Mouse (Mus musculus): Measurements from ENCODE around the gene Trpv1. TPM values are rescaled to one million over a fixed set of nuclear protein-coding genes. Genes with fewer than 3 reads are reported as not detected.

Gene Trpv1
- polyA plus RNA-seq, 1 experiment from 2014 or later, result not detected

DNA sequence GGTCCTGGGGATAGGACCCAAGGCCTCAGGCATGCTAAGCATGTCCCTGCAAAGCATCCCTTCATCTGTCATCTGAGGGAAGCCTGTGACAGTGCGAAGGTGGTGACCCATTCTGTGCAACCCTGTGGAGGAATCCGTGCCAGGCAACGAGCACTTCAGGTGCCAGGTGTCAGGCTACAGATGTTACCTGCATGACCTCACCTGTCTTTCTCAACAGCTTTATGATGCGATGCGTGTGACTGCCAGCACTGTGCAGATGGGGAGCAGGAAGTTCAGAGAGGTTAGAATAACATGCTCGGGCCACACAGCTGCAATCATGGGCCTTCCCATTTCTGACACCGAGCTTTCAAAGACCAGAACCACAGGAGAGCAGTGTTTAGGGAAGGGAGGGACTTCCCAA is 28.9 kb upstream of the Trpv1 start:
- no peak overlapping the region for H3K27ac ChIP-seq (replicated peaks)
- H3K9me3 ChIP-seq (replicated peaks), result no peaks in the 10 kb centered on the region
- H3K27me3 ChIP-seq (ENCODE audit: low read depth, poor library complexity, severe bottlenecking), result peaks cover 3% of the 10 kb centered on the region; the same call in 1 of the 2 replicates
- DNase-seq (ENCODE audit: low spot score), result no peak
- H3K36me3 ChIP-seq, result no peaks in the 10 kb centered on the region
- whole genome bisulfite sequencing, result 82% methylated on average over 7 of the region's 7 CpGs
- no peaks in the 10 kb centered on the region for H3K4me1 ChIP-seq
- no peak overlapping the region for H3K4me3 ChIP-seq

DNA sequence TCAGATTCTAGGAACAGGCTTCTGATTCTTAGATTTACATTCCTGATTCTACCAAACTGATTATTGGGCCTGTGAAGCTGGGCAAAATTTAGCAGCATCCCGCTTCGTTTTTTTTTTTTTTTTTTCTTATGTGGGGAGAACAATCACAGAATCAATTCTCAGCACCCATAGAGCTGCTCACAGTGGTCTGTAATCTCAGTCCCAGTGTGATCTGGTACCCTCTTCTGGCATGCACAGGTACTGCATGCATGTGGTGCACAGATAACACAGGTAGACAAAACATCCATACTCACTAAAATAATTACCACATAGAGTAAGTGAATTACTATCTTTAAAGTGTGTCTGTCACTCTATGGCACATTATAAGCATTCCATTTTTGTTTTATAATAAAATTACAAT is 26.5 kb upstream of the Trpv1 start:
- DNase-seq (ENCODE audit: low spot score), result no peak

DNA sequence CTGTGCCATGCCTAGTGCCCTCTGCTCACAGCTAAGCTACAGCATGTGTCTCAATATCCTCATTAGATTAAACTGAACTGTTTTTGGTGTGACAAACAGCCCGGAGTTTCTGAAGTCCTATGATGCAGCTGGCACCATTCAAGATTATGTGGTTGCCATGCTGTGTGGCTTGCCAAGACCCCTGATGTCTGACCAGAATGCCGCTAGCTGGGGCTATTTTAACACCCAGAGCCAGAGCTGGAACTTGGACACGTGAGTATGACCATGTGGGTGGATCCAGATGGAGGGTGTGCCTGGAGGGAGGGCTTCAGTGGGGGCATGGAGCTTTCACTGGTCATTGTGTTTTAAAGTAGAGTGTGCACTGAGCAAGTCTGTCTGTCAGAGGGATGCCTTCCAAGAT is 20.1 kb upstream of the Trpv1 start:
- Histone ChIP-seq H3K27me3 (ENCODE audit: low read depth, poor library complexity, severe bottlenecking) (no peaks in the 10 kb centered on the region), H3K4me1 (no peaks in the 10 kb centered on the region), H3K4me3 (no peak overlapping the region), H3K27ac (replicated peaks) (no peak overlapping the region), H3K36me3 (no peaks in the 10 kb centered on the region), H3K9me3 (replicated peaks) (no peaks in the 10 kb centered on the region)
- DNase-seq (ENCODE audit: low spot score), result no peak
- WGBS, result 90% methylated on average over 3 of the region's 3 CpGs

More for the DNA sequence above, 26.5 kb upstream of the Trpv1 start:
- Histone ChIP-seq H3K9me3 (replicated peaks) (no peaks in the 10 kb centered on the region), H3K4me3 (no peak overlapping the region), H3K27ac (replicated peaks) (no peak overlapping the region), H3K36me3 (no peaks in the 10 kb centered on the region), H3K4me1 (no peaks in the 10 kb centered on the region), H3K27me3 (ENCODE audit: low read depth, poor library complexity, severe bottlenecking) (no peaks in the 10 kb centered on the region)
- WGBS, result 78% methylated on average over 2 of the region's 2 CpGs

DNA sequence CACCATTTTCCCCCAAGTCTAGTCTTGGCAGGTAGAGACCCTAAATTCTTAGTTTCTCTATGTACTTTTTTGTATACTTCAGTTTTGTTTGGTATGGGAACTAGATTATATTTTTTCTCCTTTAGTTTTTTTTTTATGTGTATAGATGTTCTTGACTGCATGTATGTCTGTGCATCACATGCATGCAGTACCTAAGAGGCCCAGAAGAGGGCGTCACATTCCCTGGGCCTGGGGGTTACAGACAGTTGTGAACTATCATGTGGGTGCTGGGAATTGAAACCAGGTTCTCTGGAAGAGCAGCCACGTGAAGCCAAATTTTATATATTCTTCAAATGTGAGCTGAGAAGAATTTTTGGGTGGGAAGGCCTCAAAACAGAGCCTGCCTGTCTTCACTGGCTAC is 14.4 kb upstream of the Trpv1 start:
- no peak for DNase-seq (ENCODE audit: low spot score)
- 58% methylated on average over 2 of the region's 2 CpGs for WGBS
- Histone ChIP-seq H3K4me3 (no peak overlapping the region), H3K27me3 (ENCODE audit: low read depth, poor library complexity, severe bottlenecking) (no peaks in the 10 kb centered on the region), H3K9me3 (replicated peaks) (no peaks in the 10 kb centered on the region), H3K36me3 (no peaks in the 10 kb centered on the region), H3K27ac (replicated peaks) (no peak overlapping the region), H3K4me1 (no peaks in the 10 kb centered on the region)

DNA sequence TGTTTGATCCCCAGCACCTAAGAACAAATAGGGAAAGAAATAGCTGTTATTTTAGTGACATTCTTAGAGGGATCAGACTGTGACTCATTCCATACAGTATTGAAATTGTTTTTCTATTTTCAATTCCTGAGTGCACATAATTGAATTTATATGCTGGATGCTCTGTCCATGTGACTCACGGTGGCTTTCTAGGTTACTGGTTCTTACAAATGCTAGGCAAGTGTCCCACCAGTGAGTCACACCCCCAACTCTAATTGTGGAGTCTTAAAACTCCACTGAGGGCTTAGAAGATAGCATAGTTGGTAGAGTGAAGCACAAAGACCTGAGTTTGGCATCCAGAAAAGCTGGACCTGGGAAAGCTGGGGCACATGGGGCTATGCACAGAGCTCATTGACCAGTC is 13.4 kb upstream of the Trpv1 start:
- no peaks in the 10 kb centered on the region for H3K9me3 ChIP-seq (replicated peaks)
- no peak overlapping the region for H3K27ac ChIP-seq (replicated peaks)
- 95% methylated on average over 1 of the region's 1 CpGs for WGBS
- no peaks in the 10 kb centered on the region for H3K27me3 ChIP-seq (ENCODE audit: low read depth, poor library complexity, severe bottlenecking)
- no peaks in the 10 kb centered on the region for H3K4me1 ChIP-seq
- H3K4me3 ChIP-seq, result no peak overlapping the region
- no peaks in the 10 kb centered on the region for H3K36me3 ChIP-seq
- DNase-seq (ENCODE audit: low spot score), result no peak

DNA sequence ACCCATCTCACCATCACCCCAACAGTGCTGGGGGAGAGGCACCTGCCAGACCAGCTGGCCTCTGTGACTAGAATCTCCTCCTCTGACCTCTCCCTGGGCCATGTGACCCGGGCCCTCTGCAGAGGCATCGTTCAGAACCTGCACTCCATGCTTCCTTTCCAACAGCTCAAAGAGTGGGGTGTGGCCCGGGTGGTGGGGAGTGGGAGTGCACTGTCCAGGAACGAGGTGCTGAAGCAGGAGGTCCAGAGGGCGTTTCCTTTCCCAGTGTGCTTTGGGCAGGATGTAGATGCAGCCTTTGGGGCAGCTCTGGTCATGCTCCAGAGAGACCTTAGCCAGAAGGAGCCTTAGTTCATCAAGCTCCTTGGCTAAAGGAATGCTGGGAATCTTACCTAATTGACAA is 11.2 kb upstream of the Trpv1 start:
- WGBS, result 53% methylated on average over 5 of the region's 5 CpGs
- no peak for DNase-seq (ENCODE audit: low spot score)

DNA sequence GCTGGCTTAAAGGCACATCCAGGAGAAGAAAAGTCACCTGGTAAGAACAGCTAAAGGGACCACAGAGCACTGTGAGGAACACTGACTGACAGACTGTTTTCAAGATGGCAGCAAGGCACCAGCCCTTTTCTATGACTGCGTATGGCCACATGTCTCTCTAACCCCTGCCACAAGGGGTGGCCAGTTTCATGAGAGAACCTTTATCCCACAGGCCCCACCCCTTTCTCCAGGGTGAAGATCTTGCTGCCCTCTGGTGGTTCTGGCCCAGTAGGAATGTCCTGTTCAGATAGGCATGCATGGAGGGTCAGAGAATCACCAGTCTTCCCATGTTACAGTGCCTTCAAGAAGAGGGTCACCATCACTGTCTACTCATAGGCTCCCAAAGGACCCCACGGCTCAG is 10.1 kb upstream of the Trpv1 start:
- no peak for DNase-seq (ENCODE audit: low spot score)
- no peak overlapping the region for H3K4me3 ChIP-seq
- 83% methylated on average over 2 of the region's 2 CpGs for WGBS

More for the DNA sequence above, 11.2 kb upstream of the Trpv1 start:
- H3K4me3 ChIP-seq, result no peak overlapping the region
- no peaks in the 10 kb centered on the region for H3K36me3 ChIP-seq
- no peak overlapping the region for H3K27ac ChIP-seq (replicated peaks)
- H3K4me1 ChIP-seq, result no peaks in the 10 kb centered on the region
- no peaks in the 10 kb centered on the region for H3K9me3 ChIP-seq (replicated peaks)
- H3K27me3 ChIP-seq (ENCODE audit: low read depth, poor library complexity, severe bottlenecking), result no peaks in the 10 kb centered on the region

DNA sequence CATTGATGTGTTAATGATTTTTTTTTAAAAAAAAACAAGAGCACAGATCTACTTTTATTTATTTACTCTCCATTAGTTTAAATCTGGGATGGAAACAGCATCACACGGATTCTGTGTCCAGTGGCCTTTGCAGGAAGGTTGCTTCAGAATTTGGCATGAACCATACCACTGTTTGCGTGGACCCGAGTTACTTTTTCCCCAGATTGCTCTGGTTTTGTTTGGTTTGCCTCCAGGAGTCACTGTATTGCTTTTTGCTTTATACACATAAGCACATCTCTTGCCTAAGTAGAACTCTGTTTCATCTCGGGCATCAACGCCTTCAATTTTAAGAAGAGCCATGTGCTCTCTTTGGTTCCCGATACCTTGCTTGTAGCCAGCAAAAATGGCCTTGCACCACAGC is 8.2 kb upstream of the Trpv1 start:
- no peaks in the 10 kb centered on the region for H3K27me3 ChIP-seq (ENCODE audit: low read depth, poor library complexity, severe bottlenecking)
- 86% methylated on average over 6 of the region's 6 CpGs for WGBS
- no peaks in the 10 kb centered on the region for H3K4me1 ChIP-seq
- no peak for DNase-seq (ENCODE audit: low spot score)
- peaks cover 5% of the 10 kb centered on the region for H3K9me3 ChIP-seq (replicated peaks)
- no peaks in the 10 kb centered on the region for H3K36me3 ChIP-seq
- H3K4me3 ChIP-seq, result no peak overlapping the region
- H3K27ac ChIP-seq (replicated peaks), result no peak overlapping the region

More for the DNA sequence above, 10.1 kb upstream of the Trpv1 start:
- peaks cover 2% of the 10 kb centered on the region for H3K9me3 ChIP-seq (replicated peaks)
- no peak overlapping the region for H3K27ac ChIP-seq (replicated peaks)
- no peaks in the 10 kb centered on the region for H3K27me3 ChIP-seq (ENCODE audit: low read depth, poor library complexity, severe bottlenecking)
- H3K4me1 ChIP-seq, result no peaks in the 10 kb centered on the region
- H3K36me3 ChIP-seq, result no peaks in the 10 kb centered on the region

DNA sequence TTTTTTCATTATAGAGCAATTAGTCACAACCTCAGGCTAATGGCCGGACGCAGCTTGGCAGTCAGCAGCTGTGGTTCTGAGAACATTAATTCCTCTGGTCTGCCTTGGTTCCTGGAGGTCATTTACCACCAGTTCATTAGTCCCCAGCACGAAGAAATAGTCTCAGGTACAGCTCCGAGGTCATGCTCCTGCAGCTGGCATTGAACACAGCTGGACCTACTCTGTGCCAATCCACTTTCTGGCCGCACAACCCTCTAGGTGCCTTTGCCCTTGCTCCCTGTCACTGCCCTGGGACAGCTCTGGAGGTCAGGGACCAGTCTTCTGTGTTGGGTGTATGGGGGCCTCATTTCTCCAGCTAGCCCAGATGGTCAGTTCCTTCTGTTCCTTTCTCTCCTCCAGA is 5.2 kb upstream of the Trpv1 start:
- no peak overlapping the region for H3K27ac ChIP-seq (replicated peaks)
- H3K36me3 ChIP-seq, result no peaks in the 10 kb centered on the region
- DNase-seq (ENCODE audit: low spot score), result no peak

DNA sequence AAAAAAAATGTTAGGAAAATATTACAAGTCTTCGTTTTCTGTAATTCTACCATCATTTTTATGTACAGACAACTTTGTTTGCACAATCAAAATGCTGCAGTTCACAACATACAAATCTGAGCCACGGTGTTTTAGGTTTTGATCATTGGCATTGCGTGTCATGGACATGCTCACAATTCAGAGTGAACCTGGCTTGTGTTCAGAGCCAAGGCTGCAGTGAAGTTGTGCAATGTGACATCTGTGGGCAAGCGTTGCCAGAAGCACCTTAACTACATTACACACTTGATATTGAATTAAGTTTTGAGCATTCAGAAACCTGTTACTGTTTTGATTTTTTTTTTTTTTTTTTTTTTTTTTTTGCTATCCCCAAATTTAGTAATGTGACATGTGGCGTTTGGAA is 4.0 kb upstream of the Trpv1 start:
- Histone ChIP-seq H3K27ac (replicated peaks) (no peak overlapping the region), H3K27me3 (ENCODE audit: low read depth, poor library complexity, severe bottlenecking) (no peaks in the 10 kb centered on the region), H3K4me3 (no peak overlapping the region), H3K9me3 (replicated peaks) (peaks cover 5% of the 10 kb centered on the region), H3K36me3 (no peaks in the 10 kb centered on the region), H3K4me1 (no peaks in the 10 kb centered on the region)
- DNase-seq (ENCODE audit: low spot score), result no peak
- WGBS, result 92% methylated on average over 5 of the region's 5 CpGs

More for the DNA sequence above, 5.2 kb upstream of the Trpv1 start:
- H3K27me3 ChIP-seq (ENCODE audit: low read depth, poor library complexity, severe bottlenecking), result no peaks in the 10 kb centered on the region
- 86% methylated on average over 5 of the region's 5 CpGs for WGBS
- H3K4me1 ChIP-seq, result no peaks in the 10 kb centered on the region
- no peak overlapping the region for H3K4me3 ChIP-seq
- peaks cover 5% of the 10 kb centered on the region for H3K9me3 ChIP-seq (replicated peaks)

DNA sequence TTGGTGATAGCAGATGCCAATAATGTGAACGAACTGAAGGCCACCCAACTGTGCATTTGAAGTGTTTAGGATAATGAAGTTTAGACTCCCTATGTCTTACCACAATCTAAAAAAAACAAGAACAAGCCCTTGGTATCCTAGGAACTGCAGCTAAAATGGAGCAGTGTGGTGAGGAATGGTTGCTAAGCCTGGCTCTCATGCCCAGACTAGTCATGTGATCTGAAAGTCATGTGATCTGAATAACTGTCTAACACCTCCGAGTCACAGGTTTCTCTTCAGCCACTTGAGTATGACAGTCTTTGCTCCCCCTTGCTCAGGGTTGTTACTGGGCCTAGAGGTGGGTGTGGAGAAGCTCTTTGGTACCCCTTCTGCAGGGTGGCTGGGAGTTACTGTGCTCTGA is 1.6 kb upstream of the Trpv1 start:
- no peak for DNase-seq (ENCODE audit: low spot score)
- no peaks in the 10 kb centered on the region for H3K36me3 ChIP-seq
- H3K4me1 ChIP-seq, result no peaks in the 10 kb centered on the region
- H3K9me3 ChIP-seq (replicated peaks), result peaks cover 5% of the 10 kb centered on the region
- no peak overlapping the region for H3K4me3 ChIP-seq
- whole genome bisulfite sequencing, result 72% methylated on average over 2 of the region's 2 CpGs
- no peak overlapping the region for H3K27ac ChIP-seq (replicated peaks)
- H3K27me3 ChIP-seq (ENCODE audit: low read depth, poor library complexity, severe bottlenecking), result no peaks in the 10 kb centered on the region

DNA sequence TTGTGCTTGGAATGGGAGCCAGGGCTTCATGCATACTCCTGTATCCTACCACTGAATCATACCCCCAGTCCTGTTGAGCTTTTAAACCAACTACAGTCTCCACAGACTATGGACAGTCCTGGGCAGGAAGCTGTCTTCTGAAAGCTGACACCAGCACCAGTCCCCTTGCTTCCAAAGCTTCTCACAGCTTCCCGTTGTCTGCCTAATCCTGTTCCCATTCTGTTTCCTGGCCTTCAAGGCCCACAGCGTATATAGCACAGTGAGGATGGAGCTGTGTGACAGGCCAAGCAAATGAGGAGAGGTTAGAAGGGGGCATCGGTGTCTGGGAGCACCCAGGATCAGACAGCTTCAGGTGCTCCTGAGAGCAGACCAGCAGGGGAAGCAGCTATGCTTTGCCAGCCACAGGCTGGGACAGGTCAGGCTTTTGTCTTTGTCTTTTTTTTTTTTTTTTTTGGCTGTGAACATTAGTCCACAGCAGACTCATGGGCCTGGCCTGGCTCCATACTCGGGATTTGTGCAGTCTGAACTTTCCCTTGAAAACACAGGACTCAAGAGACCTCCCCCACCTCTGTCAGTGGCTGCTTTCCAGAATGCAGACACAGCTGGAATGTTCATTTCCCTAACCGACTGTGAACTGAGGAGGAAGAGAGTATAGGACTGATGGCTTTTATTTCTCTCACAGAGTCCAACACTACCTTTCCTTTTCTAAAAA is 2.1 kb downstream of the Trpv1 start:
- Histone ChIP-seq H3K4me1 (no peaks in the 10 kb centered on the region), H3K9me3 (replicated peaks) (no peaks in the 10 kb centered on the region), H3K4me3 (no peak overlapping the region), H3K27ac (replicated peaks) (peak overlapping the region; percentile 40; the same call in 1 of the 2 replicates), H3K27me3 (ENCODE audit: low read depth, poor library complexity, severe bottlenecking) (no peaks in the 10 kb centered on the region), H3K36me3 (no peaks in the 10 kb centered on the region)
- no peak for DNase-seq (ENCODE audit: low spot score)
- 50% methylated on average over 5 of the region's 5 CpGs for WGBS

DNA sequence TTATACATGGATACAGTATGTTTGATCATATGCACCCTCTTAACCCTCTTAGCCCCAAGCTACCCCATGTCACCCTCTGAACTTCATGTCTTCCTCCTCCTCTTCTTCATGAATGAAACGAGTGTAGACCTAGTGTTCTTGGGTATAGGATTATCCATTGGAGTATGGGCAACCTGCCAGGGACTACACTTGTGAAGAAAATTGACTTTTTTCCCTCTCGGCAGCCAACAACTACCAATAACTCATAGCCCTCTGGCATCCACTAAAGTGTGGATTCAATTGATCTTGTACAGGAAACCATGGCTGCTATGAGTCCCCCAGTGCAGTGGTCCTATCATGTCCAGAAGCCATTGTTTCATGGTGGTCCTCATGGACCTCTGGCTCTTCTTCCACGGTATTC is 2.6 kb downstream of the Trpv1 start:
- Histone ChIP-seq H3K27ac (replicated peaks) (no peak overlapping the region), H3K27me3 (ENCODE audit: low read depth, poor library complexity, severe bottlenecking) (no peaks in the 10 kb centered on the region), H3K4me1 (no peaks in the 10 kb centered on the region), H3K9me3 (replicated peaks) (no peaks in the 10 kb centered on the region), H3K4me3 (no peak overlapping the region), H3K36me3 (no peaks in the 10 kb centered on the region)
- WGBS, result 77% methylated on average over 3 of the region's 3 CpGs
- DNase-seq (ENCODE audit: low spot score), result no peak

DNA sequence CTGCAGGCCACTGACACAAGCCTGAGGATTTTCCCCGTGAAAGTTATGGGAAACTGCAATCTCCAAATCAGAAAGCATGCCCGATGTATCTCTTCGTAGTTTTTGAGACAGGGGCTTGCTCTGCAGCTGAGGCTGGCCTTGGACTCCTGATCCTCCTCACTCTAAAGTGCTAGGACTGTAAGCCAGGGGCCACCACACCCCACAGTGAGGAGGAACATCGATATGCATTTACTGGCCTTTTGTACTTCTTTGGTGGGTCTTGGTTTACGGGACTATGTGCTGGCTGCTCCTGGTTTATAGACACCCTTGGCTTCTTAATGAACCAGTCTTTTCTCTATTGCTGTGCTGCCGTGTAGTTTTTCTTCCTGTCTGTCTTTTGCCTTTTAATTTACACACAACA is 8.1 kb downstream of the Trpv1 start:
- Histone ChIP-seq H3K27ac (replicated peaks) (no peak overlapping the region), H3K27me3 (ENCODE audit: low read depth, poor library complexity, severe bottlenecking) (no peaks in the 10 kb centered on the region), H3K9me3 (replicated peaks) (no peaks in the 10 kb centered on the region), H3K36me3 (no peaks in the 10 kb centered on the region), H3K4me3 (no peak overlapping the region), H3K4me1 (no peaks in the 10 kb centered on the region)
- no peak for DNase-seq (ENCODE audit: low spot score)
- 93% methylated on average over 6 of the region's 6 CpGs for WGBS

All from midbrain, embryonic 10.5 days (tissue).